Mouse (Mus musculus): ENCODE results near the gene Rasgrp3.
"Not testable (repeated sequence)": the region's sequence is repeated elsewhere in the genome, so short reads cannot be mapped to it uniquely, and the experiment has no call there.

Rasgrp3 gene

GRCm38 (mm10) chr17:75435599-75435998 lies at the start of gene Rasgrp3:
Gene Rasgrp3 (plus strand): TSS chr17:75435896.
- no peak for DNase-seq (ENCODE audit: low spot score in 2 of 2)

DNA sequence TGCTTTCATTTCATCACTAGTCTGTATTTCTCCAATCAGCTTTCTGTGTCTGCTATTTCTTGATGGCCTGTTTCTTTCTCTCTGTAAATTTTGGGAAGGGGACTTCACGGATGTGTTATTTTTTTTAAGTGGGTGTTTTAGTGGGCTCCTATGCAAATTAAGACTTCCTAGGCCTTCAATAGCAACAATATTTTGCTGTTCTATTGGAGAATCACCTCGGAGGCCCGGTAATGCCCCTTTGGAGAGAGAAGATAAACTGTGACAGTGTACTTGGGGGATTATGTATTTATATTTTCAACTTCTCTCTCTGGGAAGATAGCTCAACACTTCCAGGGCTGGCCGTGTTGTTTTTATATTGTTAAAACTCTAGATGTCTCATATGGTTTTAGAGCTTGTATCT lies 47.3 kb upstream of the Rasgrp3 start:
- no peak for DNase-seq (ENCODE audit: low spot score in 2 of 2)

- no peak for DNase-seq (ENCODE audit: low spot score in 2 of 2)
Measured at GRCm38 (mm10) chr17:75390142-75390541, 45.6 kb upstream of the Rasgrp3 start.

DNA sequence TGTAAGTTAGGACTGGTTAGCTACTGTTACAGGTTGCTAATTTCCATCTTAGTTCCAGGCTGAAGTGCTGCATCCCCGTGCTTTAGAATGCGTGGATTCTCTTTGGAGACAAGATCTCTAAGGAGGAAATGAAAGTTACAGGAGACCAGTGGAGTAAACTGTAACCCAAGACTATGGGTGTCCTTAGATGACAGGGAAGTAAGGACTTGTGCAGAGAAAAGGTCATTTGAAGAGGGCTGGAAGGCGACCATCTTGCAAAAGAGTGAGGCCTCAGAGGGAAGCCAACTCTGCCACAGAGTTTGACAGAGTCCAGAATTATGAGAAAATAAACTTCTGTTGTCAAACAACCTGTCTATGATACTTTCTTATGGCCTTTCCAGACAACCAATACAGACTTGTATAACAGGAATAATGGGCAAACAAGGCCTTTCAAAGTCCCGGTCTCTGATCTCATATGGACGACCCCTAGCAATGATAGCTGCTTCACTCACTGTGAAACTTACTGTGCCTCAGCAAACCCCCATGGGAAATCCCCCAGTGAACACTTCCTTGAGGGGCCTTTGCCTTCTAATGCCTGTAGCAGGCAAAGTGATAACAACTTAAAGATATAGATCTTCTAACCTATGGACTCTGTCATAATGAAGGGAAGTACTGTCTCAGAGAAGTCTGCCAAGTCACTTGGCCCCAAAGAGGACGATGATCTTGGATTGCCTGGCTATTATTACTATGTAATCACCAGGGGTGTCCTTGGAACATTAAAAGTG lies 44.1 kb upstream of the Rasgrp3 start:
- no peak for DNase-seq (ENCODE audit: low spot score in 2 of 2)

DNA sequence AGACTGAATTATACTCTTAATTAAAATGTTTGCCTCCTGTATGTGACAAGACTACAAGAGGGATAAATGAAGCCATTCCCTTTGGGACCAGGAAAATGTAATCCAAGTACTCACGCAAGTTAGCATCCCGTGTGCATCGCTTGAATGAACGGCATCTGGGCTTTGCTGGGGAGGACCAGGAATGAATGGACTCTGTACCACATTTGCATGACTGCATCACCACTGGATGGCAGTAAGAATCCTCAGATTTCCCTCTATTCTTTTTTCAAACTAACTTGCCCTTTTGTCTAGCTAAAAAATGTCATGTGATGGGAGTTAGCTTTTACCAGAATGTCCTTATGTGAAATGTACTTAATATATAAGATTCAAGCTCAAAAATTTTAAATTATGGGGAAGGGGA lies 29.3 kb upstream of the Rasgrp3 start:
- no peak for DNase-seq (ENCODE audit: low spot score in 2 of 2)

DNA sequence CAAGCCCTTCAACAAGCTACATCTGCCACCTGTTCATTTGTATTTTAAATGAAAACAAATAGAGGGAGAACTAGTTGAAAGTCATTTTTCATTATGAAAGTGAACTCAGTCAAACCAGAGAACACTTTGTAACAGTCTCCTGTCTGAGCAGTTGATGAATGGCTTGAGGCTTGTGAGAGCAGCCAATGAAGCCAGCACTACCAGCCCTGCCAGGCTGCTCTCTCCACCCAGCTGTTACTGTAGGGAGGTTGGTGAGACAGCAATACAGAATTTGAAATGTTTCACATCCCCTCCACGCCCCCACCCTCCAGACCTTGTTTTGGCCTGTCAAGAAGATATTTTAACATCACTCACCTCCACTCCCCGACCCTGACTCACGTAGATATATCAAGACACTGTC lies 18.8 kb upstream of the Rasgrp3 start:
- DNase-seq (ENCODE audit: low spot score in 2 of 2) = no peak

DNA sequence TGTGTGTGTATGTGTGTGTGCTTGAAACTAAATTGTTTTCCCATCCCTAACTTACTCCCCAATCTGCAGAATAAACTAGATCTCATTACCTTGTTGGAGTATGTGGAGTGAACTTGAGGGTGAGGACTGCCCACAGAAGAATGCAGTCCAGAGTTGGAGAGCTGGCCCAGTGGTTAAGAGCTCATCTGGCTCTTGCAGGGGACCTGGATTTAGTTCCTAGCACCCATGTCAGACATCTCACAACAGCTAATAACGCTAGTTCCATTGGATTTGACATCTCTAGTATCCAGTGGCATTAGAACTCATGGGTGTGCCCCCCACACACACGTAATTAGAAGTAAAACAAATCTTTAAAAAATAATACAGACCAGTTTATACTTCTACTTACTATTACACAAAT lies 1.5 kb upstream of the Rasgrp3 start:
- DNase-seq (ENCODE audit: low spot score in 2 of 2) = no peak

GRCm38 (mm10) chr17:75434871-75435270 lies 825 bp upstream of the Rasgrp3 start:
- no peak for DNase-seq (ENCODE audit: low spot score in 2 of 2)

- no peak for DNase-seq (ENCODE audit: low spot score in 2 of 2)
Measured at GRCm38 (mm10) chr17:75436095-75436494, 399 bp downstream of the Rasgrp3 start.

GRCm38 (mm10) chr17:75436819-75437218 lies 1.1 kb downstream of the Rasgrp3 start:
- no peak for DNase-seq (ENCODE audit: low spot score in 2 of 2)

DNA sequence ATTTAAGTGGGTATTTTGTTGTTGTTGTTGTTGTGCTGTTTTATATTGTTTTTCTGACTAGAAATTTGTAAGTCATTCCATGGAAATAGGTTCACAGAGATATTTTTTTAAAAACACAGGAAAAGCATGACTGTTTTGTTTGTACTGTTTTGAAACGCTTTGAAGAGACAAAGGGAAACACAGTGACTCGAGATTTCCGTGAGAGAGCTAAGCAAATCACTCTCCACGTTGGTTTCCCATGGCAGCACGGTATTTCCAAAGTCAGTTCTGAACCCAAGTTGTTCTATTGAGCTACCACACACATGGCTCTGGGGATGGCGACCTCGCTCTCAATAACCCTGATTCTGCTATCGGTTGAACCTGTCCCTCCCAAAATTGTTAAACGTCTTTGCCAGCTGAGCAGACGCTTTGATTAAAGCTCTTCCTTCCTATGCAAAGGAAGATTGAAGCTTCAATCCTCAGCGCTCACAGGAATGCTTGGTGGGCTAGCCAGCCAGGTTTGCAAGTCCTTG lies 1.6 kb downstream of the Rasgrp3 start:
- no peak for DNase-seq (ENCODE audit: low spot score in 2 of 2)

- no peak for DNase-seq (ENCODE audit: low spot score in 2 of 2)
Measured at GRCm38 (mm10) chr17:75438162-75438561, 2.5 kb downstream of the Rasgrp3 start.

- DNase-seq (ENCODE audit: low spot score in 2 of 2) = no peak
Measured at GRCm38 (mm10) chr17:75439062-75439461, 3.4 kb downstream of the Rasgrp3 start.

DNA sequence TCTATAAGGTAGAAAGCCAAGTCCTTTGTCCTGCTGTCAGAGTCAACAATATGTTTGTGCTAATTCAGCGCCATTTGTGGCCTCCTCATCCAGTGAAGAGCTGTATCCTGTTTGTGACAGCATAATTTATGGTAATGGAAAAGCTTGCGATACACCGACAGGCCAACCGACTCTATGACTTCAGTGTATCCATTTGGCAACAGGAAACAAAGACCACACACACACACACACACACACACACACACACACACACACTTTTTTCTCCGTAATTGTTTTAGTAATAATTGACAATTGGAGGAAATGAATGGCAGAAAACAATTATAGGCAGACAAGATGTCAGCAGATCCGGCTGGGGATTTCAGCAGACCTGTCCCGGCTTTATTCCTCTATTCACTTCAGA lies 4.9 kb downstream of the Rasgrp3 start:
- DNase-seq (ENCODE audit: low spot score in 2 of 2) = no peak

DNA sequence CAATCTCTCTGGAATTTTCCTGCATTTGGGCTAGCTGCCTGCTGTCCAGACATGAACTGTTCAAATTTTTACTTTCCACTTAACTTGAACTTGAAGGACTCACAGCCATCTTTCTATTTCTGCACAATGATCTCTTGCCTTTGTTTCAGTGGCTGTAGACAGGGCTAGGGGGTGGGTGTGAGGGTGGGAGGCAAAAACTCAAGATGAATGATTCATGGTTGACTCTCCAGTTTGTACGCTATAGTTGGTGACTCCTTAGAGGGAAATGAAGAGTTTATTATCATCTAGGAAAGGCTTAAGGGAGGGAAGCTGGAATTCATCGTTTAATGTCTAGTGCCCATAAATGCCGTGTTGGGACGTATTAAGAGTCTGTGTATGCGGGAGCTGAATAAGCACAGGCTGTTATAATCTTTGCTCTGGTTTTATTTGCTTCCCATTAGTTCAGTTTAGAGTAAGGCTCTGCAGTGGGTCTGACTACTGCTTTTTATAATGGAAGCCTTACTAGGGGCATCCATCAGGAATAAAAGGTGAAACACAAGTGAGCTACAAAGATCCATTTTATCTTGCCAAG lies 5.6 kb downstream of the Rasgrp3 start:
- no peak for DNase-seq (ENCODE audit: low spot score in 2 of 2)

DNA sequence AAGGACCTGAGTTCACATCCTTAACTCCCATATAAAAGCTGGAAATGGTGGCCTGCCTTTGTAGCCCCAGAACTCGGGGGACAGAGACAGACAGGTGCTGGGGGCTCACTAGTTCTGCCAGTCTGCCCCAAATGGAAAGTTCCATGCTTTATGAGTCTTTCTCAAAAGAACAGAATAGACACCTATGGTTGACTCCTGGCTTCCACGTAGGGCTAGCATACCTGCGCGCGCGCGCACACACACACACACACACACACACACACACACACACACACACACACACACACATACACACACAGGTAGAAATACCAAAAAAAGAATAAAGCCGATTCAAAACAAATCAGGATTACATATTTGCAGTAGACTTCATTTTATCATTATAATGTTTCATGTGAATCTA lies 6.7 kb downstream of the Rasgrp3 start:
- DNase-seq (ENCODE audit: low spot score in 2 of 2) = no peak

DNA sequence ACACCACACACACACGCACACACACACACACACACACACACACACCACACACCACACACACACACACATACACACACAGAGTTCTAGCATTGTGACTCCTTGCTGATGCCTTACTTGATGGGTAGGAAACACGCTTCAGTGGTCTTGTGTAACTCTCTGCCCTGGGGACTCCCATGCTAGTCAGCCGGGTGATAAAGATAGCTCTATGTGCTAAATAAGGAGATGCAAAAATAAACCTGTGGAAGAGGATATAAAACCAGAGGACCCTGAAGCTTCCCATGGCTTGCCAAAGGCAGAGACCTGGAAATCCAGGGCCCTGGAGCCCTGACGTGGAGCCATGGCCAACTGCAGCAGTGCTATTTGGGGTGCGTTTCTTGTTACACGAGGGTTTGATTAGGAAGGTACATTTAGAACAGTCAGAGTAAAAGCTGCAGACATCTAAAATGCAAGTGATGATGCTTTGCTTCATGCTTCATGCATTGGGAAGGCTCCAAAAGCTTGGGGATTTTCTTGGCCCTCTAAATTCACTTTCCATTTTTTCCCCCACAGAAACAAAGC lies 7.4 kb downstream of the Rasgrp3 start:
- DNase-seq (ENCODE audit: low spot score in 2 of 2) = no peak

GRCm38 (mm10) chr17:75448257-75448656 lies 12.6 kb downstream of the Rasgrp3 start:
- DNase-seq (ENCODE audit: low spot score in 2 of 2) = no peak

GRCm38 (mm10) chr17:75449022-75449421 lies 13.3 kb downstream of the Rasgrp3 start:
- no peak for DNase-seq (ENCODE audit: low spot score in 2 of 2)

DNA sequence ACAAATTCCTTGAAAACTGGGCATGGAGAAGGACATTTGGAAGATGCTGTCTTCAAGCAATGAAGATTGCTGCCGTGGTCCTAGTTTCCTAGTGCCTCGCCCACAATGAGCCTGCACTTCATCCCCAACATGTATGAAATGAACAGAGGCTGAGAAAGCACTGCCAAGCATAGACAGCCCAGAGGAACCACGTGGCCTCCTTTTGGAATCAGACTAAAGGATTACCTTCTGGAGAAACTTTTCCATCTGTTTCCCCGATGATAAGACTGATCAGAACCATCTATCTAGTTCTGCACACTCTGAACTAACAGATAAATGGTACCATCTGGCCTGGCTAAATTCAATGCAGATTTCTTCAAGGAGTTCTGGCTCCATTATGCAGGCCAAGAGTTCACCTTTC lies 16.6 kb downstream of the Rasgrp3 start:
- DNase-seq (ENCODE audit: low spot score in 2 of 2) = no peak

DNA sequence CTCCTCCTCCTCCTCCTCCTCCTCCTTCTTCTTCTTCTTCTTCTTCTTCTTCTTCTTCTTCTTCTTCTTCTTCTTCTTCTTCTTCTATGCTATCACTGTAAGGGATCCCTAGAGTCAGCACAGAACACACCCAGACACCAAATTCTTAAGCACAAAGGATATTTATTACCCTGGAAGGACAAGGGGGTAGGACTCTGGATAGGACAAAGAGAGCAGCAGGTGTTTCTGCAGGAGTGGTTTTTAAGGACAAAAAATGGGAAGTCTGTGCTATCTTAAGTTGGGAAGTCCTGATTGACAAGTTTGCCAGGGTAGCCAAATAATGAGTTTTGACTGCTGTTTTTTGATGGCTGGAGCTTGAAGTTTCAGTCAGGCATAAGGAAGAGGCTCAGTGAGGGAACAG lies 17.9 kb downstream of the Rasgrp3 start:
- DNase-seq (ENCODE audit: low spot score in 2 of 2) = no peak

DNA sequence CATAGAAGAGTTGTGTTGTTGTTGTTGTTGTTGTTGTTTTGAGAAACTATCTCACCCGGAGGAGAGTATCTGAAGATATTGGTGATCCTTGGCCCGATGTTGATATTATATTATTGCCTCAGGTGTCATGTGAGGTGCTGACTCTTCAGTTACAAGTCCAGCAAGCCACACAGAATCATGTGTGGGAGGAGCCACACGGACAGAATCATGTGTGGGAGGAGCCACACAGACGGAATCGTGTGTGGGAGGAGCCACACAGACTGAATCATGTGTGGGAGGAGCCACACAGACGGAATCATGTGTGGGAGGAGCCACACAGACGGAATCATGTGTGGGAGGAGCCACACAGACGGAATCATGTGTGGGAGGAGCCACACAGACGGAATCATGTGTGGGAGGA lies 20.4 kb downstream of the Rasgrp3 start:
- not testable (repeated sequence) for DNase-seq (ENCODE audit: low spot score in 2 of 2)

DNA sequence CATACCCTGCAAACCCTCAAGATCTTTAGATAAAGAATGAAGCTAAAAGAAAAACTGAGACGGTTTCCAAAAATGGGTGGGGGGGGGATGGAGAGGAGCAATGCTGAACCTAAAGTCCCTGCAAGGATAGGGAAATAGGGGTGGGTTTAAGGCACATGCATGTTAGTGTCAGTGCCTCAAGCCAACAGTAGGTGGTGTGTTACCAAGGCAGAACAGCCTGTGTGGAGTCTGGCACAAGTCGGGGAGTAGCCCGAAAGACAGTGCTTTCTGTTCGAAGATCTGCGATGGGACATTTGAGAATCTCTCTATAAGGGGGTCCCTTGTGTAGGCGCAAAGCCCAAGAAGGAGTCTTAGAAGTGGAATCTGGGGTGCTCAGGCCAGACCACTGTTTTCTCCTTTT lies 24.9 kb downstream of the Rasgrp3 start:
- DNase-seq (ENCODE audit: low spot score in 2 of 2) = no peak

All from spleen, postnatal 14 days (tissue).